Mouse (Mus musculus) MN1 (cell line): ENCODE measurements around the gene Rap1gap.

Source experiments
- DNase-seq: peaks from one replicate; pipeline ENCODE4 v3.0.0-alpha.2; 2016; ENCODE audit warnings: low spot score

Rap1gap gene

DNA sequence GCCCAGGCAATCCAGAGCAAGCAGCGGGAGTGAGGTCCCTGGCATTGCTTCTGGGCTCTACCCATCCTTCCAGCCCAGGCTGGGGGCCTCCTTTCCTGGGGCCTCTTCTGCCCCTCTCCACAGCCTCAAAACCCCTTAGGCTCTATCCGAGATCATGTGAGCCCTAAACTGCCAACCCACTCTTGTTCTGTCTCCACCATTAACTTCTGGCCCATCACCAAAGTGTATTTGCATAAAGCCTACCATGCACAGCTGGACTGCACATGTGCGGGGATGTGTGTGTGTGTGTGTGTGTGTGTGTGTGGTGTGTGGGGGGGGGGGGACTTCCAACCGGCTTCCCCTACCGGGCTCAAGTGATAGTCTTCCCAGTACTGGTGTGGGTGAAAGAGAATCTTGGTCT, 109.5 kb downstream of the Rap1gap start:
- DNase-seq = no peak

GRCm38 (mm10) chr4:137774505-137774904, 110.0 kb downstream of the Rap1gap start:
- DNase-seq = no peak

- no peak for DNase-seq
Observed at GRCm38 (mm10) chr4:137777866-137778265, 113.3 kb downstream of the Rap1gap start.

- no peak for DNase-seq
Observed at GRCm38 (mm10) chr4:137778397-137779184, 114.1 kb downstream of the Rap1gap start.
